Mouse (Mus musculus): ENCODE measurements around the gene Gmds.

- no peak for TF ChIP-seq CTCF (IDR thresholded peaks at IDR 0.05; ENCODE audit: low read depth, low read length)
- TF ChIP-seq POLR2A (IDR thresholded peaks at IDR 0.05; ENCODE audit: borderline replicate concordance, low read depth, low read length), result no peak
Observed at GRCm38 (mm10) chr13:31906514-31906913, 432.0 kb downstream of the Gmds start.

All from bone marrow macrophage, adult 2 months (primary cell).